In the genomic region with DNA sequence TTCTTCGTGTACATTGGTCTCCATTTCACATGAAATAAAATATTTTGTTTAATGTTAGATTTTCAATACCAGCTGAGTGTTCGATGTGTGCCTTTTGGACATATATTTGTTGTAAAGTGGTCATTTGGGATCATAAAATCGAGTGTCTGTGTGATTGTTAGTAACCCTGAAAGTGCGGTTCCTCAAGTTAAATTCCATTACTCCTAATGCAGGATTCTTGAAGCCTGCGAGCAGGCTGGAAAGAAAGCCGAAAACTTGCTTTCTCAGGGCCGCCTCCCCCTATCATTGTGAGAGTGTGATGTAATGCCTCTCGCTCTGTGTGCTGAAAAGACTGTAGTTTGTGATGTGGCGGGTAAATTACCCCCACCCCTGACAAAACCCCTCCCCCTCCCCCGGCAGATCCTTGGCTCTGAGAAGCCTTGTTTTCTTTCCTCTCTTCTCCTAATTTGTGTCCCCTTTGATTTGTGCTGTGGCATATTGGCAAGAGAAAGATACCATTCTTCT, we compare ENCODE assay signal across 9 mouse cellular contexts.
DNase-seq lines count a peak whose midpoint lies in the region; ATAC-seq lines count a peak whose summit lies in the region.
"Had no signal": no experiment of that assay in that cellular context is flagged by ENCODE, and none has a peak within 500 bp of the region (broad histone marks: within the 10 kb centered on the region; RNA-seq: fewer than 3 reads in every experiment).

No protein-coding gene starts in this region.

- H3K4me3 ChIP-seq in embryonic facial prominence, embryonic 14.5 days (ENCODE audit: low read depth, low read length), result peak overlapping the region; percentile 61

- 2% methylated on average over 10 of the region's 10 CpGs for WGBS in embryonic facial prominence, embryonic 14.5 days

- no peaks in the 10 kb centered on the region for H3K36me3 ChIP-seq in embryonic facial prominence, embryonic 14.5 days (ENCODE audit: control insufficient read depth, insufficient read depth, low read length)

- no peaks in the 10 kb centered on the region for H3K27me3 ChIP-seq in embryonic facial prominence, embryonic 14.5 days (replicated peaks; ENCODE audit: control insufficient read depth, insufficient read depth, low read length)
- H3K27me3 ChIP-seq: Patski had no signal

- H3K4me2 ChIP-seq in embryonic facial prominence, embryonic 14.5 days (ENCODE audit: low read depth, low read length), result peak overlapping the region; percentile 75

- H3K9ac ChIP-seq in embryonic facial prominence, embryonic 14.5 days (ENCODE audit: low read depth, low read length), result peak overlapping the region; percentile 77

- ATAC-seq in embryonic facial prominence, embryonic 14.5 days (ENCODE audit: low read depth), result peak; percentile 60; the same call in 1 of the 2 replicates
- peak; percentile 54 for ATAC-seq in megakaryocyte-erythroid progenitor cell, adult 5-6 weeks (replicated peaks; ENCODE audit: low FRiP score, low TSS enrichment, poor library complexity, severe bottlenecking)
- ATAC-seq: Patski had no signal

- peak overlapping the region; percentile 94 for H3K27ac ChIP-seq in embryonic facial prominence, embryonic 14.5 days (replicated peaks; ENCODE audit: low read depth, low read length)

- no peaks in the 10 kb centered on the region for H3K9me3 ChIP-seq in embryonic facial prominence, embryonic 14.5 days (ENCODE audit: control insufficient read depth, low read length)

- DNase-seq in adrenal gland, adult (ENCODE audit: inconsistent age in 2 of 2, low spot score in 1 of 2), result peak; percentile 36 to 84
- DNase-seq in adrenal gland, adult 8-10 months, result no peak
- peak; percentile 19 for DNase-seq in adrenal gland, postnatal 25 days
- peak; percentile 90 for DNase-seq in embryonic facial prominence, embryonic 14.5 days (ENCODE audit: low spot score)
- peak; percentile 53 for DNase-seq in heart, postnatal 4 days
- DNase-seq in left cerebral cortex, postnatal 10 days (ENCODE audit: extremely low spot score in 1 of 2, low spot score in 2 of 2), result peak; percentile 40 to 59
- DNase-seq in spleen, postnatal 36 days (ENCODE audit: low spot score in 2 of 2), result peak; percentile 40 to 45

- intact Hi-C loops in left cerebral cortex, postnatal 10 days (cut with DNase I), result loop anchor here (5.0 kb wide), 1 partner anchor 87 kb away; the partner anchor contains the start of gene Tnrc6b

- peaks cover 30% of the 10 kb centered on the region for H3K4me1 ChIP-seq in embryonic facial prominence, embryonic 14.5 days (ENCODE audit: control insufficient read depth, insufficient read depth, low read length)
